Mouse (Mus musculus) E14TG2a.4 (cell line): Measurements from ENCODE around the gene Cpa4.

Experiments used
- H3K27me3 ChIP-seq: 2 replicates; pipeline ENCODE4 v1.6.1; 2014; ENCODE audit warnings: low read length, control low read depth; ENCODE audit not compliant: insufficient read depth
- H3K36me3 ChIP-seq: 2 replicates; pipeline ENCODE4 v1.6.1; 2014; ENCODE audit warnings: low read length, control low read depth; ENCODE audit not compliant: insufficient read depth
- H3K4me1 ChIP-seq: replicated peaks from 2 replicates; pipeline ENCODE4 v1.6.1; 2014; ENCODE audit warnings: low read depth, low read length, control low read depth
- H3K4me3 ChIP-seq: replicated peaks from 2 replicates; pipeline ENCODE4 v1.5.1; 2014; ENCODE audit warnings: mild to moderate bottlenecking, low read length
- H3K9me3 ChIP-seq: 2 replicates; pipeline ENCODE4 v1.6.1; 2014; ENCODE audit warnings: low read length, control low read depth
- CTCF ChIP-seq: conservative IDR thresholded peaks from 2 replicates; pipeline ENCODE4 v1.5.1; 2014; ENCODE audit warnings: low read length
- NANOG ChIP-seq: IDR thresholded peaks from 2 replicates; pipeline ENCODE4 v1.6.1; 2014; ENCODE audit warnings: borderline replicate concordance, low read length, mixed read lengths
- POU5F1 ChIP-seq: IDR thresholded peaks from 2 replicates; pipeline ENCODE4 v1.6.1; 2014; ENCODE audit warnings: low read length, borderline replicate concordance

Cpa4 gene

GRCm38 (mm10) chr6:30594364-30594763, 26.2 kb downstream of the Cpa4 start:
- Histone ChIP-seq H3K36me3 (no peaks in the 10 kb centered on the region), H3K4me3 (no peak overlapping the region)
- no peak for TF ChIP-seq CTCF
- TF ChIP-seq POU5F1 = no peak
- no peak for TF ChIP-seq NANOG

GRCm38 (mm10) chr6:30596230-30596898, 28.2 kb downstream of the Cpa4 start:
- Histone ChIP-seq H3K4me1 (peaks cover 9% of the 10 kb centered on the region), H3K9me3 (no peaks in the 10 kb centered on the region), H3K27me3 (no peaks in the 10 kb centered on the region), H3K4me3 (no peak overlapping the region), H3K36me3 (no peaks in the 10 kb centered on the region)
- no peak for TF ChIP-seq CTCF
- no peak for TF ChIP-seq POU5F1
- TF ChIP-seq NANOG = no peak

More at GRCm38 (mm10) chr6:30594364-30594763, 26.2 kb downstream of the Cpa4 start:
- H3K4me1 ChIP-seq = no peaks in the 10 kb centered on the region
- no peaks in the 10 kb centered on the region for H3K27me3 ChIP-seq
- H3K9me3 ChIP-seq = no peaks in the 10 kb centered on the region

GRCm38 (mm10) chr6:30600033-30600432, 31.9 kb downstream of the Cpa4 start:
- no peak for TF ChIP-seq POU5F1
- no peak for TF ChIP-seq NANOG
- no peak for TF ChIP-seq CTCF
- Histone ChIP-seq H3K9me3 (no peaks in the 10 kb centered on the region), H3K4me3 (no peak overlapping the region)

GRCm38 (mm10) chr6:30600995-30601394, 32.8 kb downstream of the Cpa4 start:
- no peaks in the 10 kb centered on the region for H3K9me3 ChIP-seq
- no peaks in the 10 kb centered on the region for H3K27me3 ChIP-seq
- no peak for TF ChIP-seq POU5F1
- TF ChIP-seq NANOG = peak; percentile 71
- H3K4me1 ChIP-seq = peaks cover 10% of the 10 kb centered on the region
- no peaks in the 10 kb centered on the region for H3K36me3 ChIP-seq
- no peak overlapping the region for H3K4me3 ChIP-seq

More at GRCm38 (mm10) chr6:30600033-30600432, 31.9 kb downstream of the Cpa4 start:
- peaks cover 10% of the 10 kb centered on the region for H3K4me1 ChIP-seq
- no peaks in the 10 kb centered on the region for H3K27me3 ChIP-seq
- H3K36me3 ChIP-seq = no peaks in the 10 kb centered on the region

- TF ChIP-seq POU5F1 (no peak), NANOG (no peak), CTCF (no peak)
- H3K9me3 ChIP-seq = no peaks in the 10 kb centered on the region
These were observed 36.2 kb downstream of the Cpa4 start for GRCm38 (mm10) chr6:30604342-30604867.

GRCm38 (mm10) chr6:30605111-30605510, 36.9 kb downstream of the Cpa4 start:
- Histone ChIP-seq H3K36me3 (no peaks in the 10 kb centered on the region), H3K9me3 (no peaks in the 10 kb centered on the region), H3K4me3 (no peak overlapping the region), H3K27me3 (no peaks in the 10 kb centered on the region), H3K4me1 (peaks cover 10% of the 10 kb centered on the region)
- TF ChIP-seq NANOG = no peak
- TF ChIP-seq CTCF = no peak
- TF ChIP-seq POU5F1 = no peak

More at GRCm38 (mm10) chr6:30604342-30604867, 36.2 kb downstream of the Cpa4 start:
- Histone ChIP-seq H3K27me3 (no peaks in the 10 kb centered on the region), H3K4me3 (no peak overlapping the region), H3K4me1 (peaks cover 10% of the 10 kb centered on the region), H3K36me3 (no peaks in the 10 kb centered on the region)

GRCm38 (mm10) chr6:30605672-30606071, 37.5 kb downstream of the Cpa4 start:
- no peaks in the 10 kb centered on the region for H3K9me3 ChIP-seq
- H3K4me1 ChIP-seq = peaks cover 8% of the 10 kb centered on the region
- TF ChIP-seq NANOG = no peak
- TF ChIP-seq POU5F1 = no peak
- TF ChIP-seq CTCF = no peak
- no peaks in the 10 kb centered on the region for H3K27me3 ChIP-seq
- no peaks in the 10 kb centered on the region for H3K36me3 ChIP-seq
- no peak overlapping the region for H3K4me3 ChIP-seq

GRCm38 (mm10) chr6:30610710-30611109, 42.5 kb downstream of the Cpa4 start, which contains the start of gene Cpa5:
TSS of gene Cpa5 (plus strand) at chr6:30611010.
- Histone ChIP-seq H3K4me1 (no peaks in the 10 kb centered on the region), H3K36me3 (no peaks in the 10 kb centered on the region), H3K27me3 (peaks cover 19% of the 10 kb centered on the region), H3K4me3 (no peak within 1 kb of the TSS), H3K9me3 (peaks cover 4% of the 10 kb centered on the region; the same call in 1 of the 2 replicates)
- no peak for TF ChIP-seq NANOG
- no peak for TF ChIP-seq POU5F1
- no peak for TF ChIP-seq CTCF

GRCm38 (mm10) chr6:30611212-30611611, 43.0 kb downstream of the Cpa4 start:
- H3K4me3 ChIP-seq = no peak overlapping the region
- H3K9me3 ChIP-seq = peaks cover 4% of the 10 kb centered on the region; the same call in 1 of the 2 replicates
- H3K4me1 ChIP-seq = no peaks in the 10 kb centered on the region
- H3K36me3 ChIP-seq = no peaks in the 10 kb centered on the region
- H3K27me3 ChIP-seq = peaks cover 22% of the 10 kb centered on the region
- TF ChIP-seq POU5F1 = no peak
- no peak for TF ChIP-seq NANOG
- no peak for TF ChIP-seq CTCF
